Mouse (Mus musculus): ENCODE measurements around the gene Nhp2.

The Nhp2 gene

GRCm38 (mm10) chr11:51635525-51636322 lies 16.2 kb downstream of the Nhp2 start, which contains the start of gene Rmnd5b:
TSS of gene Rmnd5b (minus strand) at chr11:51635896.
- peak; percentile 93 to 94 for DNase-seq

GRCm38 (mm10) chr11:51636323-51636684 lies 16.8 kb downstream of the Nhp2 start:
- DNase-seq: peak; percentile 61 to 71

DNA sequence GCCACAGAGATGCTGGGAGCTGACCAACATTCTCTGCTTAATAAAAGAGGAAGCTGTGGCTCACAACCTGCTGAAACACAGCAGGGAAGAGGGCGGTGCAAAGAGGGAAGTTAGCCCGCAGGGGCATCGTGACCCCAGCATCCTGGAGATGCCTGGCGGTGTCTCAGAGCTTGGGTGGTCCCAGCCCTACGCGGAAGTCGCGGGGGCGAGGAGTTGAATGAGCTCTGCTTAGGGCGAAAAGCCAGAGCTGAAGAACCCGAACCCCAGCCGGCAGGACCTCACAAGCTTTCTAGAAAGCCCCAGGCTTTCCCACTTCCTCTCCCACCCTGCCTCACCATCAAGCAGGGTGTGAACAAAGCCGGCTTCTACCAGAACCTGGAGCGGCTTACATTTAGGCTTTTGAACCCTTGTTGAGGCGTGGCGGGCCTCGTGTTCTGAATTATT lies 18.5 kb downstream of the Nhp2 start:
- DNase-seq: peak in 1 of 2 experiments; percentile 29

- no peak for DNase-seq
Observed at GRCm38 (mm10) chr11:51638497-51638896, 19.0 kb downstream of the Nhp2 start.

DNA sequence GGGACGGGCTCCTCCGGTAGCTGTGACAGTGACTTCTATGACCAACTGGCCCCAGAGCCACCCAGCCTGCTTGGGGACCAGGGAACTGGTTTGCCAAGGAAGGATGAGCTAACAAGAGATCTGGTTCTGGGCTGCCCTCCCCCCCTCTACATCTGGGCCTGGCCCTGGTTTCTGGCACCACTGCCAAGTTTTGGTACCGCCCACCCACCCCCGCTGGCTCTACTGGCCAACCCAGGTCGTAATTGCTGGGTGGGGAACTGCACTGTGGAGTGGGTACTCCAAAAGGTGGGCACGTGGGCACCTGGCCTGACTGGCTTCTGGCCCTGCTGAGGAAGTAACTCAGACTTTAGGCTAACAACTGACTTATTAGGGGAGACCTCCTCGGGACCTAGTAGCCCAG lies 21.2 kb downstream of the Nhp2 start:
- peak in 1 of 2 experiments; percentile 37 for DNase-seq

- no peak for DNase-seq
Observed at GRCm38 (mm10) chr11:51643202-51643601, 23.7 kb downstream of the Nhp2 start.

GRCm38 (mm10) chr11:51643761-51644160 lies 24.2 kb downstream of the Nhp2 start:
- DNase-seq: peak; percentile 59 to 63

DNA sequence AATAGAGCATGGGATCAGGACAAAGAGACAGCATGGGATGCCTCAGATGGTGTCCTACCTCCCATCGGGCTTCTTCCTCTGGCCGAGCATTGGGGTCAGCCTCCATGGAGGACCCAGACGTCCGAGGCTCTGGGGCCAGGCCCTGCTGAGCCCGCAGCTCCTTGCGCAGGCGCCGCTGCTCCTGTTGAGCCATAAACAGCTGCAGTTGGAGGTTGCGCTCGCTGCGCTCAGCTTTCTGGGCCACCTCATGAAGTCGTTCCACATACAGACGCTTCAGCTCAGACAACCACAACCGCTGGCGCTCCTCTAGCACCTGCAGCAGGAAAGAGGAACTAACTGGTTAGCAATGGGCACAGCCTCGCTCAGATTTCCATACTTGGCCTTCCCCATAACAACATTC lies 24.7 kb downstream of the Nhp2 start:
- DNase-seq: peak in 1 of 2 experiments; percentile 21

DNA sequence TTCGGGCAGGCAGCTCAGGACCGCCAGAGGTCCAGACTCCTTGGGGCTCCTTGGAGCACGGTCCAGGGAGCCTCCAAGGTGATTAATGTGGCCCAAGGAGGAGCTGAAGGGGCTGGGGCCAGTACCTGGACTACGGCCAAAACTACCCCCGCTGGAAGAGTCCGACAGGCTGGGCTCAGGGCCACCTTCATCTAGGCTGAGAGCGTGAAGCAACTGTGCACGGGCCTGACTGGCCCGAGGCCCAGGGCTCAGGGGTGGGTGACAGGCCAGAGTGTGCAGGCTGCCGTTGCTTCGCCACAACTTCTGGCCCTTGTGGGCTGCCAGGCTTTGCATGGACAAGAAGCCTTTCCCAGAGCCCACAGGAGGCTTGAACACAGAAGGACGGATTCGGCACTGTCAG lies 25.8 kb downstream of the Nhp2 start:
- peak; percentile 72 to 78 for DNase-seq

DNA sequence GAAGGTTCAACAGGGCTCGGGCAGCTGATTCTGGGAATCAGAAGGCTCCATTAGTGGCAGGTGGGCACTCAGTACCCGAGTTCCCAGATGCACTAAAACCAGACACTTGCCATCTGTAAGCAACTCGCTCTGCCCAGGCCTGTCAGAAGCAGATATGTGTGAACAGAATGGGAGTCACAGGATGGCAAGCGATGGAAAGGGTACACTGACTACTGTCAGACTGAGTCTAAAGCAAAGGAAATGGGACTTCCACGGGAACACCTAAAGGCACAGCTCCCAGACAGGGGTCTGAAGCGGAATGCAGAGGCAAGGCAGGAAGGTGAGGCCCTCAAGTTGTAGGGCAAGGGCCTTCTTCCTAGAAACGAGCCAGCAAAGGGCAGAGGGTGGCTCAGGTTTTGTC lies 26.7 kb downstream of the Nhp2 start:
- peak in 1 of 2 experiments; percentile 23 for DNase-seq

GRCm38 (mm10) chr11:51646751-51647667 lies 27.5 kb downstream of the Nhp2 start:
- DNase-seq: peak in 1 of 2 experiments; percentile 5

DNA sequence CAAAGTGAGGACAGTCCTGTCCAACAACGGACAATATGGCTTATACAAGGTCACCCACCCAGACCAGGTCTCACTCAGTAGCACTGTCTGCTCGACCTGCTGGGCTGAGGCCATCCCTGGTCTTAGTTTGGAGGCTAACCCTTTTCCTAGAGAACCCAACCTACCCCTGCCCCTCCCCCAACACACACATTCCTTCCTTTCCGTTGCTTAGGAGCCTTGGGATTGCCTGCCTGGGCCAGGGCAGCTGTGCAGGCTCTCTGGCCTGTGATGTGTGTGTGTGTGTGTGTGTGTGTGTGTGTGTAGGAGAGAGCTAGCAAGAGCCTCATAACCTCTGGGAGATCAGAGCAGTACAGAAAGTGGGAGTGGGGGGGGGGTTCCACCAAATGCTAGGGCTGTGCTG lies 29.0 kb downstream of the Nhp2 start:
- peak in 1 of 2 experiments; percentile 18 for DNase-seq

- DNase-seq: peak in 1 of 2 experiments; percentile 26
Observed at GRCm38 (mm10) chr11:51649111-51649888, 29.8 kb downstream of the Nhp2 start.

GRCm38 (mm10) chr11:51649889-51650199 lies 30.3 kb downstream of the Nhp2 start:
- peak in 1 of 2 experiments; percentile 24 for DNase-seq

DNA sequence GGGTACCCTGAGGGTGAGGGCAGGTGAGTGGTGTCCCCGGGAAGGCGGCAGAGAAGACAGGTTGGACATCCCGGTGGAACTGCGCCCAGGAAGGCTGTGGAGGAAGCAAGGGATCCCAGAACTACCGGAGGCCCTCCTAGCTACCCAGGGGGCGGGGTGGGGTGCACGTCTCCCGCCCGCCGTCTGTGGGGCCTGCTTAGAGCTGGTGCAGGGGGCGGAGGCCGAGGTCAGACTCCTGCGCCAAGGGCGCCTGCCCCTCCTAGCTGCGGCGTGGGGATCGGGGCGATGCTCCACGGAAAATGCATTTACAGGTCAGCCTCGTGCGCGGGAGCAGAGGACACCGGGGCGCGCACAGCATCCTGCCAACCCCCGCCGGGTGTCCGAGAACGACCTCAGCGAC lies 30.7 kb downstream of the Nhp2 start:
- peak in 1 of 2 experiments; percentile 45 for DNase-seq

DNA sequence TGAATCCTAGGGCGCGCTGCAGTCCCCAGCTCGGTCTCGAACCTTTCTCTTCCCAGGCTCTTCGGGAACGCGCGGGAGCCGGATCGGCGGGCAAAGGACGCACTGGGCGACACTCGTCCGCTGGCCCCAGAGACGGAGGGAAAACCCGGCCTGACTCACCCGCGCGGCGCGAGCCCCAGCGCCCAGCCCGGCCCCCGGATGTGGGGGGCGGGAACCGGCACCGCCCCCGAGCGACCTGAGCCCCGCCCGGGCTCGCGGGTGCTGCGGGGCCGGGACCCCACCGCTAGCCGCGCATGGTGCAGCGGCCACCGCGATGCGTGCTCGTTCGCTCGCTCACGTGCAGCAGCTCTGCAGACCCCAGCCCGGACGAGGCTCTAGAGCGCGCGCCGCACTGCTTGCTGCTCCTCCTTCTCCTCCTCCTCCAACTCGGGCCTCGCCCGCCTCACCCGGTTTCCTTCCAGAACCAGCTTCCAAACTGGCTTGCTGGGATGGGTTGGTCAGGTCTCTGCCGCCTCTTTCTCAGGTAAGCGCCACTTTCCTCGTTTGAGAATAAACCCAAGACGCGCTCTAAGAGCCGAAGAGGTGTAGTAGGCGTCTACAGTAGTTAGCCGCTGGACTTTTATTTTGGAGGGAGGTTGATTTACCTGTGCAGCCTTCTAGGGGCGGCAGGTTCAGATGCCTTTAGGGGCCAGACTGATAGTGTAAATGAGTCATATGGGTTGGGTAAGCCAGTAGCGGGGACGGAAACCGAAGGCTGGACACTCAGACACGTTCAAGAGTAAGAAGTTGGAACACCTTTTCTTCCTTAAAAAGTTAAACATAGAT lies 31.4 kb downstream of the Nhp2 start, which contains the start of the genes N4bp3 and D930048N14Rik:
Gene N4bp3, minus strand, starts transcription at position 152 of the 825 bp plus-strand sequence.
Gene D930048N14Rik, plus strand, starts transcription at position 264 of the 825 bp plus-strand sequence.
- peak; percentile 54 to 64 for DNase-seq

DNA sequence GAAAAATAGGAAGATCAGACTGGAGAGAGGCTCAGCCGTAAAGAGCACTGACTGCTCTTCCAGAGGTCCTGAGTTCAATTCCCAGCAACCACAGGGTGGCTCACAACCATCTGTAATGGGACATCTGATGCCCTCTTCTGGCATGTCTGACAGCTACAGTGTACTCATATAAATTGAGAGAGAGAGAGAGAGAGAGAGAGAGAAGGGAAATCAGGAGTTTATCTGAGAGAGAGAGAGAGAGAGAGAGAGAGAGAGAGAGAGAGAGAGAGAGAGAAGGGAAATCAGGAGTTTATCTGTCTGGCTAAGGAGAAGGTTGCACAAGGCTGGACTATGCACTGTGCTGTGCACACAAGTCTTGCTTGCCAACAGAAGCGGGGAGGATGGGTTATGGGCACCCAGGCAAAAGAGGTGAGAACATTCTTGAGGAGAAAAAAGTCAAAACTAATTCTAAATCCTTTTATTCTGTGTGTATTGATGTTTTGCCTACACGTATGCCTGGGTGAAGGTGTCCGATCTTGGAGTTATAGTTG lies 33.4 kb downstream of the Nhp2 start:
- DNase-seq: no peak

DNA sequence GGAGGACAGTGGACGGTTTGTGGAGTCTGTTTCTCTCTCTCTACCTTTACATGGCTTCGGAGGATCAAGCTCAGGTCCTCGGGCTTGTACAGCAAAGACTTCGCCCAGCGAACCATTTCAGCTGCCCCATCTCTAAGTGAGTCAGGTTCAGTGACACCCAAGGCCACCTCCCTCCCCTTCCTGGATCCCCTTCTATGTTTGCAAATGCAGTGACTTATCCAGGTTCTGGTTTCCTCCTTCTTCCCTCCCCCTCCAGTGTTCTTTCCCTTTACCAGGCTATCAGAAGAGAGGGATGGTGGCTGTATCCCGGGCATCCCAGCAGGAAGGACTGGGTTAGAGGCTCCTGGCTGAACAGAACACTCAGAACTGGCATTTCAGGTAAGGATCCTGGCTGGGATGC lies 34.2 kb downstream of the Nhp2 start:
- DNase-seq: no peak

DNA sequence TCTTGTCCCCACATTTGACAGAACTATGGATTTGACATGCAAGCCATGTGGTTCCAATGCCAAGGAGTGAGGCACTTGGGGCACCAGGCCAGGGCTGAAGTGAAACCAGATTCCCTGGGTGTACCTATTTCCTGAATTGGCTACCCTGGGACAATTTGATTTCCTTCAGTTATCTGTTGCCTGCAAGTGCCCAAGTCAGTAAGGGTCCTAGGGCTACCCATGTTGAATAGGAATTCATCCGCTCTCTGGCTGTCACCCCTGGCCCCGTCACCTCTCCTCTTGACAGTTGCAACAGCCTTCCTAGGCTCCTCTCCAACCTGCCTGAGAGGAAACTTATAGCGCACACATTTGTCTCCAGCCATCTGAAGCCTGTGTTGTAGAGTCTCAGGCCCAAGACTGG lies 35.4 kb downstream of the Nhp2 start:
- DNase-seq: no peak

GRCm38 (mm10) chr11:51656798-51657521 lies 37.4 kb downstream of the Nhp2 start:
- DNase-seq: no peak

GRCm38 (mm10) chr11:51658291-51658690 lies 38.8 kb downstream of the Nhp2 start:
- DNase-seq: no peak

Measured in cerebellum, postnatal 14 days (tissue).